Mouse (Mus musculus): ENCODE data around the gene Hyal3.

DNA sequence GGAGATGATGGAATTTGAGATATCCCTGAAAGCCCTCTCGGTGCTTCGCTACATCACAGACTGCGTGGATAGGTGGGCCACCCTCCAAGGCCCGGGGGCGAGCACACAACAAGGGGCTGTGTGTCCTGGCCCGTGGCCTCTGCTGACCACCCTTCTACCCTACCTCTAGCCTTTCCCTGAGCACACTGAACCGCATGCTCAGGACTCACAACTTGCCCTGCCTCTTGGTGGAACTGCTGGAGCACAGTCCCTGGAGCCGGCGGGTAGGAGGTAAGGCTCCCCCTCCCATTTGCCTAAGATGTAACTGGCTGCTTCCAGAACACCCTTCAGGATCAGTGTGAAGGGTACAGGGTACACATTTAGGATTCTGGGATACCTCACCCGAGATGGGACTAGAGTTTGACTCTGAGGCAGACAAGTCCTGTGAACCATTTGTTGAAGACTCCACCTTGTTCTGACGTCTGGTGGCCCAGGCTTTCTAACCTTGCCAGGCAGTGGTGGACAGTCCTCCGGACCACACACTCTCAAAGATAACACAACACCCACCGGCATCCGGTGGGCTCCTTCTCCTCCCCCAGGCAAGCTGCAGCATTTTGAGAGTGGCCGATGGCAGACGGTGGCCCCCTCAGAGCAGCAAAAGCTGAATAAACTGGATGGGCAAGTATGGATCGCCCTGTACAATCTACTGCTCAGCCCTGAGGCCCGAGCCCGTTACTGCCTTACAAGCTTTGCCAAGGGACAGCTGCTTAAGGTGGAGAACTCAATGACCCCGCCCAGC lies 31.1 kb upstream of the Hyal3 start:
- no peak for TF ChIP-seq POLR2A (IDR thresholded peaks at IDR 0.05; ENCODE audit: extremely low read depth, insufficient read depth, low read length)
- TF ChIP-seq CTCF (IDR thresholded peaks at IDR 0.05; ENCODE audit: low read depth, low read length), result no peak
